Mouse (Mus musculus): ENCODE measurements at regions not wholly inside any gene's neighbourhood (a gene's known extent, or its start where the extent isn't known, plus 50 kb on each side); places are given as distances from the start of the nearest gene placed in this dataset.

DNA sequence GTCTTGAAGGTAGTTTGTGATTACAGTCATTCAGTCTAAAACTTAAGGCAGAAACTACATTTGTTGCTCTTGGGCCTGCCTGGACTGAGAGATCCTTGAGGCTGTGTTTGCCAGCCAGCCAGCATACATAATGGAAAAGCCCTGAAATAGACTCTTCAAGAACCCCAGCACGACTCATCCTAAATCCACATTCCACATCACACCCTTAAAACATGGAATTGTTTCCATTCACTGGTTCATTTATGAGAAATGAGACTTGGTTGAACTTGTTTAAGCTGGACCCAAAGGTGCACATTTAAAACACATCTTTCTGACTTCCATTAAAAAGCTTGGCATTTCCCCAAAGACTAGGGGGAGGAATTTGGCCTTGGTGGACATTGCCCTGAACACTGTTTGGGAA is 407.4 kb upstream of the Gria1 start:
- Histone ChIP-seq H3K9me3 (ENCODE audit: low read length) (no peaks in the 10 kb centered on the region), H3K4me3 (ENCODE audit: low read depth, low read length) (no peak overlapping the region), H3K27ac (ENCODE audit: low read depth, low read length) (no peak overlapping the region), H3K9ac (no peak overlapping the region), H3K36me3 (ENCODE audit: insufficient read depth) (no peaks in the 10 kb centered on the region), H3K27me3 (ENCODE audit: insufficient read depth, low read length) (no peaks in the 10 kb centered on the region), H3K4me2 (ENCODE audit: low read depth) (no peak overlapping the region), H3K4me1 (ENCODE audit: insufficient read depth) (no peaks in the 10 kb centered on the region)
- DNase-seq, result no peak
- no peak for ATAC-seq
- no peak for TF ChIP-seq CTCF (IDR thresholded peaks at IDR 0.05; ENCODE audit: low read depth)
- WGBS, result 76% methylated on average over 1 of the region's 1 CpGs

DNA sequence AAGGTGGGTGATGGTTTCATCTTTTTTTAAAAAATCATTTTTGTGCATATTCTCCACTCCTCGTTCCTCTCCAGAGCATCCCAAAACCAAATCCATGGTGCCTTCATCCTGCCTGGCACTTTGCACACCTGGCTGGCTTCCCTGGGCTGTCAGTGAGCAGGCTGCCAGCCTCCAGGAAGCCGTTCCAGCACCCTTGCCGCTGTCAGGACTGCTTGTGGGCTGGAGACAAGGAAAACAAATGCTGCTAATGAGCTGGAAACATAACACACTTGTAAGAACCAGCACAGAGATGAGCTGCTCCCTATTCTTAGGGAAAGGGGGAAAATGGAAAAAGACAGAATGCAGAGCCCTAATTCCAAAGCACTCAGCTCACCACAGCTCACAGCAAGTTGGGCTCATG is 383.5 kb upstream of the Gria1 start:
- DNase-seq (peak; percentile 29), ATAC-seq (0 out of 2 replicates have a peak, but pooled peaks have one; percentile 29)
- no peak overlapping the region for H3K4me3 ChIP-seq (ENCODE audit: low read depth, low read length)
- H3K4me1 ChIP-seq (ENCODE audit: insufficient read depth), result no peaks in the 10 kb centered on the region
- 27% methylated on average over 3 of the region's 3 CpGs for WGBS
- no peak for TF ChIP-seq CTCF (IDR thresholded peaks at IDR 0.05; ENCODE audit: low read depth)
- no peaks in the 10 kb centered on the region for H3K9me3 ChIP-seq (ENCODE audit: low read length)
- no peak overlapping the region for H3K27ac ChIP-seq (ENCODE audit: low read depth, low read length)
- no peaks in the 10 kb centered on the region for H3K27me3 ChIP-seq (ENCODE audit: insufficient read depth, low read length)
- H3K9ac ChIP-seq, result no peak overlapping the region
- no peak overlapping the region for H3K4me2 ChIP-seq (ENCODE audit: low read depth)
- no peaks in the 10 kb centered on the region for H3K36me3 ChIP-seq (ENCODE audit: insufficient read depth)

GRCm38 (mm10) chr11:56633445-56633844 is 377.7 kb upstream of the Gria1 start:
- H3K36me3 ChIP-seq (ENCODE audit: insufficient read depth), result no peaks in the 10 kb centered on the region
- ATAC-seq (no peak), DNase-seq (peak; percentile 25)
- WGBS, result 65% methylated on average over 2 of the region's 2 CpGs
- no peaks in the 10 kb centered on the region for H3K9me3 ChIP-seq (ENCODE audit: low read length)
- H3K4me1 ChIP-seq (ENCODE audit: insufficient read depth), result no peaks in the 10 kb centered on the region; the same call in 1 of the 2 replicates
- no peak overlapping the region for H3K27ac ChIP-seq (ENCODE audit: low read depth, low read length)
- H3K27me3 ChIP-seq (ENCODE audit: insufficient read depth, low read length), result no peaks in the 10 kb centered on the region
- no peak overlapping the region for H3K9ac ChIP-seq
- H3K4me3 ChIP-seq (ENCODE audit: low read depth, low read length), result no peak overlapping the region
- TF ChIP-seq CTCF (IDR thresholded peaks at IDR 0.05; ENCODE audit: low read depth), result no peak
- no peak overlapping the region for H3K4me2 ChIP-seq (ENCODE audit: low read depth)

GRCm38 (mm10) chr11:56636606-56637226 is 374.5 kb upstream of the Gria1 start:
- Histone ChIP-seq H3K4me1 (ENCODE audit: insufficient read depth) (no peaks in the 10 kb centered on the region; the same call in 1 of the 2 replicates), H3K27me3 (ENCODE audit: insufficient read depth, low read length) (no peaks in the 10 kb centered on the region), H3K9me3 (ENCODE audit: low read length) (no peaks in the 10 kb centered on the region), H3K36me3 (ENCODE audit: insufficient read depth) (no peaks in the 10 kb centered on the region), H3K27ac (ENCODE audit: low read depth, low read length) (no peak overlapping the region), H3K9ac (no peak overlapping the region), H3K4me3 (ENCODE audit: low read depth, low read length) (no peak overlapping the region), H3K4me2 (ENCODE audit: low read depth) (no peak overlapping the region)
- DNase-seq (peak; percentile 21), ATAC-seq (peak; percentile 66; the same call in 1 of the 2 replicates)
- TF ChIP-seq CTCF (IDR thresholded peaks at IDR 0.05; ENCODE audit: low read depth), result no peak
- WGBS, result 22% methylated on average over 8 of the region's 8 CpGs

DNA sequence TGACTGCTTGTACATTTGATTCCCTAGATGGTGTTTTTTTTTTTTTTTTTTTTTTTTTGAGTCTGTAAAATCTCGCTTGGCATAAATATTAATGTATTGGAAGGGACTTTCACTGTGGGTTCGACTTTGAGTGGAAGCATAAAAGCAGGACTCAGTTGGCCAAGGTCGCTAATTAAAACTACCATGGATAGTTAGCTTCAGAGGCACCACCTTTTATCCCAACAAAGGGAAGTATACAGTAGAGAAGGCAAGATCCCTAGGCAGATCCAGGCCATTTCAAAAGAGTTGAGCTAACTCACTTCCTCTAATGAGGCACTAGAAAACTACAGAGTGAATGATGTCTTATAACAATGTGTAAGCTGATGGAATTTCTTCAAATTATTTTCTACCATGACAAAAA is 369.5 kb upstream of the Gria1 start:
- no peak for TF ChIP-seq CTCF (IDR thresholded peaks at IDR 0.05; ENCODE audit: low read depth)
- Histone ChIP-seq H3K4me3 (ENCODE audit: low read depth, low read length) (no peak overlapping the region), H3K4me1 (ENCODE audit: insufficient read depth) (no peaks in the 10 kb centered on the region), H3K27ac (ENCODE audit: low read depth, low read length) (no peak overlapping the region), H3K4me2 (ENCODE audit: low read depth) (no peak overlapping the region), H3K27me3 (ENCODE audit: insufficient read depth, low read length) (no peaks in the 10 kb centered on the region), H3K36me3 (ENCODE audit: insufficient read depth) (no peaks in the 10 kb centered on the region), H3K9ac (no peak overlapping the region), H3K9me3 (ENCODE audit: low read length) (no peaks in the 10 kb centered on the region)
- ATAC-seq (no peak), DNase-seq (no peak)
- 29% methylated on average over 3 of the region's 3 CpGs for WGBS

Data from forebrain, postnatal 0 days (tissue).